Mouse (Mus musculus): ENCODE data around the gene Pik3c2a.

DNA sequence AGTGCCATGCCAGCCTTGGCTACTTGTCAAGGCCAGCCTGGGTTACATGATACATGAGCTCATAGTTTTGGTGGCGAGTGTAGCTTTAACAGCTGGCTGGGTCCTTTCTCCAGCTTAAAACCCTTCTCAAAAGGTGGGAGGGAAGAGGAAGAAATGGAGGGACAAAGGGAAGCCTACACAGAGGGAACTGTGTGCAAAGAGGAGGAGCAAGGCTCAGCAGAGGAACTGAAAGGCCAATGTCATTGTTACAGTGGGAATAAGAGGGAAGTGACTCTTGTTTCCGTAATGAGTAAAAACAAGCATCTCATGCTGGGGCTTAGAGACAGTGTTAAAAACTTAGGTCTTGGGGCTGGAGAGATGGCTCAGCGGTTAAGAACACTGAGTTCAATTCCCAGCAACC lies 3.4 kb upstream of the Pik3c2a start:
- TF ChIP-seq CTCF (IDR thresholded peaks at IDR 0.05; ENCODE audit: low read depth, low read length) (no peak), POLR2A (IDR thresholded peaks at IDR 0.05; ENCODE audit: borderline replicate concordance, low read depth, low read length) (no peak)

Measured in bone marrow macrophage, adult 2 months (primary cell).